Mouse (Mus musculus): ENCODE results near the gene Tsen34.

DNA sequence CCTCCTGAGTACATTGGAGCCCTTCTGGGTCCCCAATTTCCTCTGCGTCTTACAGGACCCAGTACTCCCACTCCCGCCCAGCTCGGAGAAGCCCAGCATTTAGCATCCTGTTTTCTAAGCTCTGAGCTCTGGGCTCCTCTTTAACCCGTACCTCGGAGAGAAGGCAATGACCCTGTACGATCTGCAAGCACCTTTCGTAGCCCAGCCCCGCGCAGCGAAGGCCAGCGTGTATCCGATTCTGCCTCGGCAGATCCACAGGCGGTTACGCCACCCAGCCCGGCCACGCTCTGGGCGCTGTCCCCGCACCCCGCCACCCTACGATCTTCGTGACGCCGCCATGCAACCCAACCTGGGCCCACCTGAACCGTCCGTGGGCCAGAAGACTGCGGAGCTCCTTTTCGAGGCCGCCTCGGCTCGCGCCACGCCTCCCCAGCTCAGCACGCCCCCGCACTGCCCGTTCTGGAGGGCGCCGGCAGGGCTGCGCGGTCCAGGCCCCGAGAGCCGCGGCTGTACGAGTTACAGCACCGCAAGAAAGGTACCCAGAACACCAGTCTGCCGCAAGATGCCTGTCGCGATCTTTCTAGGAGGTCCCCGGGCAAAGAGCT is at the start of gene Tsen34:
- TF ChIP-seq CTCF (IDR thresholded peaks at IDR 0.05; ENCODE audit: low read depth, low read length) (no peak), POLR2A (IDR thresholded peaks at IDR 0.05; ENCODE audit: borderline replicate concordance, low read depth, low read length) (no peak)
